Mouse (Mus musculus): ENCODE data around the gene Pias3. TPM values are rescaled to one million over a fixed set of nuclear protein-coding genes. Genes with fewer than 3 reads are reported as not detected.

Gene Pias3
- polyA plus RNA-seq, 1 experiment, result 31.8 TPM

GRCm38 (mm10) chr3:96701003-96701402 is 4.8 kb downstream of the Pias3 start:
- Histone ChIP-seq H3K36me3 (ENCODE audit: control insufficient read depth, insufficient read depth, low read length, poor library complexity, severe bottlenecking) (peaks cover 27% of the 10 kb centered on the region), H3K4me1 (ENCODE audit: control insufficient read depth, insufficient read depth, low read length) (peaks cover 12% of the 10 kb centered on the region), H3K9me3 (replicated peaks; ENCODE audit: control insufficient read depth, insufficient read depth, low read length, poor library complexity, severe bottlenecking) (no peaks in the 10 kb centered on the region), H3K9ac (ENCODE audit: low read depth, poor library complexity, severe bottlenecking) (peak overlapping the region; percentile 7; the same call in 1 of the 2 replicates), H3K4me3 (ENCODE audit: low read depth, low read length) (peak overlapping the region; percentile 13; the same call in 1 of the 2 replicates), H3K27me3 (ENCODE audit: control insufficient read depth, insufficient read depth, low read length, poor library complexity, severe bottlenecking) (no peaks in the 10 kb centered on the region), H3K27ac (ENCODE audit: insufficient read depth, low read length) (peak overlapping the region; percentile 68)
- peak; percentile 62; the same call in 1 of the 2 replicates for TF ChIP-seq EP300 (IDR thresholded peaks at IDR 0.05; ENCODE audit: insufficient read depth, low read depth, low read length)
- TF ChIP-seq POLR2A (IDR thresholded peaks at IDR 0.05; ENCODE audit: insufficient read depth, low read length), result no peak

- Histone ChIP-seq H3K9me3 (replicated peaks; ENCODE audit: control insufficient read depth, insufficient read depth, low read length, poor library complexity, severe bottlenecking) (no peaks in the 10 kb centered on the region), H3K27me3 (ENCODE audit: control insufficient read depth, insufficient read depth, low read length, poor library complexity, severe bottlenecking) (no peaks in the 10 kb centered on the region), H3K36me3 (ENCODE audit: control insufficient read depth, insufficient read depth, low read length, poor library complexity, severe bottlenecking) (peaks cover 29% of the 10 kb centered on the region), H3K9ac (ENCODE audit: low read depth, poor library complexity, severe bottlenecking) (no peak overlapping the region), H3K4me1 (ENCODE audit: control insufficient read depth, insufficient read depth, low read length) (peaks cover 10% of the 10 kb centered on the region), H3K27ac (ENCODE audit: insufficient read depth, low read length) (no peak overlapping the region), H3K4me3 (ENCODE audit: low read depth, low read length) (no peak overlapping the region)
- peak; percentile 74 for TF ChIP-seq CTCF (IDR thresholded peaks at IDR 0.05; ENCODE audit: low read depth, low read length)
- no peak for TF ChIP-seq EP300 (IDR thresholded peaks at IDR 0.05; ENCODE audit: insufficient read depth, low read depth, low read length)
Measured at GRCm38 (mm10) chr3:96704778-96705177, 8.6 kb downstream of the Pias3 start.

- Histone ChIP-seq H3K9me3 (replicated peaks; ENCODE audit: control insufficient read depth, insufficient read depth, low read length, poor library complexity, severe bottlenecking) (no peaks in the 10 kb centered on the region), H3K27me3 (ENCODE audit: control insufficient read depth, insufficient read depth, low read length, poor library complexity, severe bottlenecking) (no peaks in the 10 kb centered on the region), H3K4me1 (ENCODE audit: control insufficient read depth, insufficient read depth, low read length) (peaks cover 10% of the 10 kb centered on the region), H3K36me3 (ENCODE audit: control insufficient read depth, insufficient read depth, low read length, poor library complexity, severe bottlenecking) (peaks cover 31% of the 10 kb centered on the region), H3K27ac (ENCODE audit: insufficient read depth, low read length) (no peak overlapping the region), H3K9ac (ENCODE audit: low read depth, poor library complexity, severe bottlenecking) (no peak overlapping the region), H3K4me3 (ENCODE audit: low read depth, low read length) (no peak overlapping the region)
- TF ChIP-seq CTCF (IDR thresholded peaks at IDR 0.05; ENCODE audit: low read depth, low read length) (no peak), EP300 (IDR thresholded peaks at IDR 0.05; ENCODE audit: insufficient read depth, low read depth, low read length) (no peak), POLR2A (IDR thresholded peaks at IDR 0.05; ENCODE audit: insufficient read depth, low read length) (no peak)
Measured at GRCm38 (mm10) chr3:96706217-96706616, 10.0 kb downstream of the Pias3 start.

- no peaks in the 10 kb centered on the region for H3K27me3 ChIP-seq (ENCODE audit: control insufficient read depth, insufficient read depth, low read length, poor library complexity, severe bottlenecking)
- H3K9me3 ChIP-seq (replicated peaks; ENCODE audit: control insufficient read depth, insufficient read depth, low read length, poor library complexity, severe bottlenecking), result no peaks in the 10 kb centered on the region
- TF ChIP-seq EP300 (IDR thresholded peaks at IDR 0.05; ENCODE audit: insufficient read depth, low read depth, low read length), result no peak
- no peak for TF ChIP-seq POLR2A (IDR thresholded peaks at IDR 0.05; ENCODE audit: insufficient read depth, low read length)
- no peak for TF ChIP-seq CTCF (IDR thresholded peaks at IDR 0.05; ENCODE audit: low read depth, low read length)
- H3K27ac ChIP-seq (ENCODE audit: insufficient read depth, low read length), result no peak overlapping the region
- H3K9ac ChIP-seq (ENCODE audit: low read depth, poor library complexity, severe bottlenecking), result no peak overlapping the region
- H3K4me1 ChIP-seq (ENCODE audit: control insufficient read depth, insufficient read depth, low read length), result peaks cover 7% of the 10 kb centered on the region
- H3K4me3 ChIP-seq (ENCODE audit: low read depth, low read length), result no peak overlapping the region
- peaks cover 23% of the 10 kb centered on the region for H3K36me3 ChIP-seq (ENCODE audit: control insufficient read depth, insufficient read depth, low read length, poor library complexity, severe bottlenecking)
Measured at GRCm38 (mm10) chr3:96706984-96707383, 10.8 kb downstream of the Pias3 start.

GRCm38 (mm10) chr3:96707903-96708683 is 11.9 kb downstream of the Pias3 start, which contains the start of gene Nudt17:
TSS of gene Nudt17 (minus strand) at chr3:96708562.
- peak within 1 kb of the TSS; percentile 51 for H3K9ac ChIP-seq (ENCODE audit: low read depth, poor library complexity, severe bottlenecking)
- no peak within 1 kb of the TSS for H3K27ac ChIP-seq (ENCODE audit: insufficient read depth, low read length)
- H3K9me3 ChIP-seq (replicated peaks; ENCODE audit: control insufficient read depth, insufficient read depth, low read length, poor library complexity, severe bottlenecking), result no peaks in the 10 kb centered on the region
- H3K27me3 ChIP-seq (ENCODE audit: control insufficient read depth, insufficient read depth, low read length, poor library complexity, severe bottlenecking), result no peaks in the 10 kb centered on the region
- peak within 1 kb of the TSS; percentile 68 for H3K4me3 ChIP-seq (ENCODE audit: low read depth, low read length)
- TF ChIP-seq POLR2A (IDR thresholded peaks at IDR 0.05; ENCODE audit: insufficient read depth, low read length) (no peak), CTCF (IDR thresholded peaks at IDR 0.05; ENCODE audit: low read depth, low read length) (peak; percentile 84), EP300 (IDR thresholded peaks at IDR 0.05; ENCODE audit: insufficient read depth, low read depth, low read length) (no peak)
- H3K4me1 ChIP-seq (ENCODE audit: control insufficient read depth, insufficient read depth, low read length), result peaks cover 7% of the 10 kb centered on the region
- H3K36me3 ChIP-seq (ENCODE audit: control insufficient read depth, insufficient read depth, low read length, poor library complexity, severe bottlenecking), result peaks cover 19% of the 10 kb centered on the region

GRCm38 (mm10) chr3:96708684-96709064 is 12.5 kb downstream of the Pias3 start:
- no peaks in the 10 kb centered on the region for H3K27me3 ChIP-seq (ENCODE audit: control insufficient read depth, insufficient read depth, low read length, poor library complexity, severe bottlenecking)
- peaks cover 3% of the 10 kb centered on the region for H3K4me1 ChIP-seq (ENCODE audit: control insufficient read depth, insufficient read depth, low read length)
- no peak overlapping the region for H3K4me3 ChIP-seq (ENCODE audit: low read depth, low read length)
- no peak overlapping the region for H3K27ac ChIP-seq (ENCODE audit: insufficient read depth, low read length)
- no peak overlapping the region for H3K9ac ChIP-seq (ENCODE audit: low read depth, poor library complexity, severe bottlenecking)
- no peaks in the 10 kb centered on the region for H3K9me3 ChIP-seq (replicated peaks; ENCODE audit: control insufficient read depth, insufficient read depth, low read length, poor library complexity, severe bottlenecking)
- H3K36me3 ChIP-seq (ENCODE audit: control insufficient read depth, insufficient read depth, low read length, poor library complexity, severe bottlenecking), result peaks cover 21% of the 10 kb centered on the region
- TF ChIP-seq EP300 (IDR thresholded peaks at IDR 0.05; ENCODE audit: insufficient read depth, low read depth, low read length), result no peak
- no peak for TF ChIP-seq POLR2A (IDR thresholded peaks at IDR 0.05; ENCODE audit: insufficient read depth, low read length)
- TF ChIP-seq CTCF (IDR thresholded peaks at IDR 0.05; ENCODE audit: low read depth, low read length), result no peak

Measured in ES-Bruce4 (cell line).